Mouse (Mus musculus): ENCODE data around the gene Tmem266.

Gene Tmem266

GRCm38 (mm10) chr9:55326515-55327233 lies at the start of gene Tmem266, which contains the start of gene Nrg4:
TSS of gene Tmem266 (plus strand) at chr9:55326913.
TSS of gene Nrg4 (minus strand) at chr9:55326844.
- peak; percentile 94 to 95 for DNase-seq

GRCm38 (mm10) chr9:55277562-55277961 lies 49.2 kb upstream of the Tmem266 start:
- peak; percentile 82 to 90 for DNase-seq

GRCm38 (mm10) chr9:55279114-55279825 lies 47.4 kb upstream of the Tmem266 start:
- no peak for DNase-seq

GRCm38 (mm10) chr9:55283516-55283915 lies 43.2 kb upstream of the Tmem266 start:
- DNase-seq: no peak

- no peak for DNase-seq
Observed at GRCm38 (mm10) chr9:55285197-55285596, 41.5 kb upstream of the Tmem266 start.

GRCm38 (mm10) chr9:55289475-55290198 lies 37.1 kb upstream of the Tmem266 start:
- no peak for DNase-seq

- no peak for DNase-seq
Observed at GRCm38 (mm10) chr9:55291966-55292365, 34.7 kb upstream of the Tmem266 start.

- no peak for DNase-seq
Observed at GRCm38 (mm10) chr9:55296221-55296620, 30.5 kb upstream of the Tmem266 start.

- no peak for DNase-seq
Observed at GRCm38 (mm10) chr9:55307066-55307465, 19.6 kb upstream of the Tmem266 start.

- DNase-seq: no peak
Observed at GRCm38 (mm10) chr9:55307557-55307956, 19.2 kb upstream of the Tmem266 start.

- no peak for DNase-seq
Observed at GRCm38 (mm10) chr9:55308455-55308854, 18.3 kb upstream of the Tmem266 start.

- peak; percentile 80 to 88 for DNase-seq
Observed at GRCm38 (mm10) chr9:55311560-55311959, 15.2 kb upstream of the Tmem266 start.

GRCm38 (mm10) chr9:55313619-55314261 lies 13.0 kb upstream of the Tmem266 start:
- no peak for DNase-seq

GRCm38 (mm10) chr9:55322641-55323040 lies 4.1 kb upstream of the Tmem266 start:
- DNase-seq: no peak

- DNase-seq: peak; percentile 46 to 51
Observed at GRCm38 (mm10) chr9:55324085-55324484, 2.6 kb upstream of the Tmem266 start.

- DNase-seq: peak; percentile 65 to 71
Observed at GRCm38 (mm10) chr9:55324516-55324915, 2.2 kb upstream of the Tmem266 start.

GRCm38 (mm10) chr9:55325061-55325460 lies 1.7 kb upstream of the Tmem266 start:
- no peak for DNase-seq

GRCm38 (mm10) chr9:55325564-55326514 lies 874 bp upstream of the Tmem266 start:
- no peak for DNase-seq

GRCm38 (mm10) chr9:55327234-55327615 lies 512 bp downstream of the Tmem266 start:
- peak; percentile 67 to 72 for DNase-seq

GRCm38 (mm10) chr9:55328151-55328918 lies 1.6 kb downstream of the Tmem266 start:
- DNase-seq: peak; percentile 59 to 60

- peak in 1 of 2 experiments; percentile 34 for DNase-seq
Observed at GRCm38 (mm10) chr9:55329401-55329800, 2.7 kb downstream of the Tmem266 start.

All from cerebellum, postnatal 25 days (tissue).